Mouse (Mus musculus) stomach, embryonic 15.5 days (tissue): ENCODE data around the gene Lgr4. TPM values are rescaled to one million over a fixed set of nuclear protein-coding genes. Genes with fewer than 3 reads are reported as not detected.
A peak's percentile ranks its signal among the peaks of the same experiment; 100 is the strongest.

ENCODE experiments used
- ATAC-seq: fragments of 200-750 bp; cut with Nextera tagmentation; 2 replicates; pipeline ENCODE4 v1.8.0; 2017; ENCODE audit warnings: low read depth, moderate number of reproducible peaks, moderate TSS enrichment; ENCODE audit not compliant: insufficient read depth, low FRiP score
- H3K27ac ChIP-seq: fragments of 300-500 bp; sonication (generic); 2 replicates; pipeline ENCODE4 v1.5.1; 2015; ENCODE audit warnings: mild to moderate bottlenecking, inconsistent platforms
- H3K27me3 ChIP-seq: fragments of 300-500 bp; sonication (generic); replicated peaks from 2 replicates; pipeline ENCODE4 v1.6.1; 2015; ENCODE audit warnings: inconsistent platforms
- H3K36me3 ChIP-seq: fragments of 300-500 bp; sonication (generic); 2 replicates; pipeline ENCODE4 v1.6.1; 2015; ENCODE audit warnings: inconsistent platforms
- H3K4me1 ChIP-seq: fragments of 300-500 bp; sonication (generic); 2 replicates; pipeline ENCODE4 v1.6.1; 2015; ENCODE audit warnings: inconsistent platforms
- H3K4me2 ChIP-seq: fragments of 300-500 bp; sonication (generic); 2 replicates; pipeline ENCODE4 v1.6.1; 2015; ENCODE audit warnings: mild to moderate bottlenecking, inconsistent platforms
- H3K4me3 ChIP-seq: fragments of 300-500 bp; sonication (generic); replicated peaks from 2 replicates; pipeline ENCODE4 v1.5.1; 2015; ENCODE audit warnings: inconsistent platforms
- H3K9ac ChIP-seq: fragments of 300-500 bp; sonication (generic); 2 replicates; pipeline ENCODE4 v1.6.1; 2015; ENCODE audit warnings: inconsistent platforms
- H3K9me3 ChIP-seq: fragments of 300-500 bp; sonication (generic); 2 replicates; pipeline ENCODE4 v1.6.1; 2016; ENCODE audit warnings: inconsistent platforms
- WGBS: fragments of 180-500 bp; shearing (Covaris S2); methylation state at CpG from one replicate; pipeline ENCODE4 v1.1.7; 2015; 5-methylcytosine and 5-hydroxymethylcytosine counted together
- polyA plus RNA-seq: library from polyadenylated mRNA; unstranded; fragments of >200 nt; fragmentation: Nextera tagmentation; extraction: Ambion mirVana; gene quantifications from 2 replicates; pipeline ENCODE4 v1.2.1, GENCODE M21; 2015

The Lgr4 gene
- polyA plus RNA-seq, 1 experiment from 2014 or later: 26.0 TPM

DNA sequence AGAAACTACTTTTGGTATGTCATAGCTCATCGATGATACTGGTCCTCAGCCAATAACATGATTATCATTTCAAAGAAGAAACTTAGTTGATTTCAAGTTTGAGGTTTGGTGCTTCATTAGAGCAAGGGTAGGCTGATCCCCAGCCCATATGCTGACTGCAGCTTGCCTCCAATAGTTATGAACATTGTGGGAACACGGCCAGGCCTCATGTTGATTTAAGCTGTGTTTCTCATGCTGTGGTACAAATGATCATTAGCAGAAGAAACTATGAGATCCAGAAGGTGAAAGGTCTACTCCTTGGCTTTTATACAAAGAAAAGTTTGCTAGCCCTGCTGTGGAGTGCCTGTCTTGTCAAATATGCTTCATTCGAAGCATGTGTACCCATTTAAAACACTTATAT lies 87.7 kb downstream of the Lgr4 start:
- Histone ChIP-seq H3K4me2 (no peak overlapping the region), H3K27me3 (no peaks in the 10 kb centered on the region), H3K4me1 (no peaks in the 10 kb centered on the region), H3K36me3 (0 out of 2 replicates have a peak, but pooled peaks cover 17% of the 10 kb centered on the region), H3K9ac (no peak overlapping the region), H3K27ac (0 out of 2 replicates have a peak overlapping the region, but pooled peaks have one; percentile 48), H3K4me3 (no peak overlapping the region), H3K9me3 (no peaks in the 10 kb centered on the region)
- no peak for ATAC-seq
- 65% methylated on average over 3 of the region's 3 CpGs for WGBS

DNA sequence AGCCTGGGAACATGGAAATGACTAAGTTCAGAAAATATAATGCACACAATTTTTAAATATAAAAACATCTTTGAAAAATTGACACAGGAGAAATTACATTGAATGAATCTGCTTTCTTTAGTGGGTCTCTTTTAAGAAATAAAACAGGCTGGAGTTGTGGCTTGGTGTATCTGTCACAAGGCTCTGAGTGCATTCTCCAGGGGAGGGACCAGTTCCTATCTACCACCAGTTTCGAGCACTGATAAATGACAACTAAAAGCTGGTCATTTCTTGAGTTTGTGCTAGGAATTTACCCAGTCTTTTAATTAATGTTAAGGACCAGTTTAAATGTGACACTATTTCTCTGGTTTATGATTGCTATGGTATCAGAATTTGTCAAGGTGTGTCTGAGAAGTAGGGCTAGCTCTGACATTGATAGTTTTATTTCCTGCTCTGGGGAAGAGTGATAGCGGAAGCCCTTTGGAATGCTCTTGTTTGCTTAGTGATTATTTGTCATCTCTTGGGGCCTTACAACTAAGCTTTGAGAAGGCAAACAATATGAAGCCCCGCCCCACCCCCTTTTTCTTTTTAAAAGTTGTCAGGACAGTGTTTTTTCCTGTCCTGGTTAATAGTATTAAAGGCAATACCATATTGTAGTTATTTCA lies 88.3 kb downstream of the Lgr4 start:
- no peaks in the 10 kb centered on the region for H3K9me3 ChIP-seq
- ATAC-seq: peak; percentile 76
- no peaks in the 10 kb centered on the region for H3K4me1 ChIP-seq
- no peak overlapping the region for H3K4me2 ChIP-seq
- no peaks in the 10 kb centered on the region for H3K27me3 ChIP-seq
- WGBS: 64% methylated on average over 3 of the region's 3 CpGs
- H3K27ac ChIP-seq: 0 out of 2 replicates have a peak overlapping the region, but pooled peaks have one; percentile 48
- no peak overlapping the region for H3K4me3 ChIP-seq
- 0 out of 2 replicates have a peak, but pooled peaks cover 17% of the 10 kb centered on the region for H3K36me3 ChIP-seq
- H3K9ac ChIP-seq: no peak overlapping the region

GRCm38 (mm10) chr2:110007423-110008267 lies 90.2 kb downstream of the Lgr4 start:
- H3K9ac ChIP-seq: no peak overlapping the region
- H3K36me3 ChIP-seq: peaks cover 26% of the 10 kb centered on the region; the same call in 1 of the 2 replicates
- WGBS: 78% methylated on average over 10 of the region's 10 CpGs
- no peak overlapping the region for H3K27ac ChIP-seq
- no peak overlapping the region for H3K4me2 ChIP-seq
- ATAC-seq: peak; percentile 71
- H3K4me1 ChIP-seq: no peaks in the 10 kb centered on the region
- H3K4me3 ChIP-seq: no peak overlapping the region
- H3K27me3 ChIP-seq: no peaks in the 10 kb centered on the region
- no peaks in the 10 kb centered on the region for H3K9me3 ChIP-seq

DNA sequence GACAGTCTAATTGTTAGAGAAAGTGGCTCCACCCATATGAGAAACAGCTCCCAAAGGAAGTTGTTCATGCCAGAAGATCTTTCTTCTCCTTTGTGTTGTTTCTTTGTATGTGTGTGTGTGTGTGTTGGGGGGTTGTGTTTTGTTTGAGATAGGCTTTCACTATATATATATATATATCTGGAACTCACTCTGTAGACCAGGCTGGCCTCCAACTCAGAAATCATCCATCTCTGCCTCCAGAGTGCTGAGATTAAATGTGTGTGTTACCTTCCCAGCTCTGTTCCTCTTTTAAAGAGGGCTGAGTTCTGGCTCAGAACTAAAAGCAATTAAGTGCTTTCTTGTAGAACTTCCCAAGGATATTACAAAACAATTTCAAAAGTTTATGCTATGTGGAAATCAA lies 92.0 kb downstream of the Lgr4 start:
- Histone ChIP-seq H3K9me3 (no peaks in the 10 kb centered on the region), H3K4me2 (no peak overlapping the region), H3K4me3 (no peak overlapping the region), H3K27me3 (no peaks in the 10 kb centered on the region), H3K9ac (no peak overlapping the region), H3K4me1 (no peaks in the 10 kb centered on the region), H3K27ac (no peak overlapping the region), H3K36me3 (peaks cover 26% of the 10 kb centered on the region; the same call in 1 of the 2 replicates)
- no peak for ATAC-seq

GRCm38 (mm10) chr2:110012184-110012725 lies 94.8 kb downstream of the Lgr4 start:
- H3K27ac ChIP-seq: no peak overlapping the region
- no peak overlapping the region for H3K4me2 ChIP-seq
- no peak overlapping the region for H3K9ac ChIP-seq
- 86% methylated on average over 13 of the region's 13 CpGs for whole genome bisulfite sequencing
- H3K4me3 ChIP-seq: no peak overlapping the region
- no peaks in the 10 kb centered on the region for H3K9me3 ChIP-seq
- ATAC-seq: no peak
- no peaks in the 10 kb centered on the region for H3K4me1 ChIP-seq
- H3K27me3 ChIP-seq: no peaks in the 10 kb centered on the region
- peaks cover 26% of the 10 kb centered on the region; the same call in 1 of the 2 replicates for H3K36me3 ChIP-seq

DNA sequence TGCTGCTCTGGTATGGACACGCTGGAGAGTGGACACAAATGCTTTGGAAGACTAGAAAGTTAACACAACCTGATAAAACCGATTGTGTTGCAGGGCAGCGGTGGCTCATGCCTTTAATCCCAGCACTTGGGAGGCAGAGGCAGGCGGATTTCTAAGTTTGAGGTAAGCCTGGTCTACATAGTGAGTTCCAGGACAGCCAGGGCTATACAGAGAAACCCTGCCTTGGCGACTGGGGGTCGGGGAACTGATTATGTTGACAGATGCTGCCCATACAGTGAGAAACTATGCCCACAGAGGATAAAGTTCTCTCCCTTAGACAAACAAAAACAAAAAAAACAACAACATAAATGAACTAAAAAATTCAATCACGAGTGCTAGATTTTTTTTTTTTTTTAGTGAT lies 99.6 kb downstream of the Lgr4 start:
- Histone ChIP-seq H3K9me3 (no peaks in the 10 kb centered on the region), H3K9ac (no peak overlapping the region), H3K27me3 (no peaks in the 10 kb centered on the region), H3K36me3 (peaks cover 5% of the 10 kb centered on the region; the same call in 1 of the 2 replicates), H3K4me3 (peak overlapping the region; percentile 65), H3K4me1 (peaks cover 12% of the 10 kb centered on the region), H3K27ac (no peak overlapping the region), H3K4me2 (peak overlapping the region; percentile 73)
- 37% methylated on average over 7 of the region's 7 CpGs for WGBS
- no peak for ATAC-seq

GRCm38 (mm10) chr2:110017616-110018505 lies 100.4 kb downstream of the Lgr4 start, which contains the start of gene Ccdc34:
TSS of gene Ccdc34 (plus strand) at chr2:110017817.
- peak within 1 kb of the TSS; percentile 75 for H3K27ac ChIP-seq
- H3K4me1 ChIP-seq: peaks cover 12% of the 10 kb centered on the region
- H3K4me3 ChIP-seq: peak within 1 kb of the TSS; percentile 65
- H3K36me3 ChIP-seq: no peaks in the 10 kb centered on the region
- H3K9me3 ChIP-seq: no peaks in the 10 kb centered on the region
- H3K27me3 ChIP-seq: no peaks in the 10 kb centered on the region
- ATAC-seq: peak; percentile 99
- under 1% methylated on average over 55 of the region's 55 CpGs for WGBS
- H3K9ac ChIP-seq: peak within 1 kb of the TSS; percentile 75
- H3K4me2 ChIP-seq: peak within 1 kb of the TSS; percentile 73

DNA sequence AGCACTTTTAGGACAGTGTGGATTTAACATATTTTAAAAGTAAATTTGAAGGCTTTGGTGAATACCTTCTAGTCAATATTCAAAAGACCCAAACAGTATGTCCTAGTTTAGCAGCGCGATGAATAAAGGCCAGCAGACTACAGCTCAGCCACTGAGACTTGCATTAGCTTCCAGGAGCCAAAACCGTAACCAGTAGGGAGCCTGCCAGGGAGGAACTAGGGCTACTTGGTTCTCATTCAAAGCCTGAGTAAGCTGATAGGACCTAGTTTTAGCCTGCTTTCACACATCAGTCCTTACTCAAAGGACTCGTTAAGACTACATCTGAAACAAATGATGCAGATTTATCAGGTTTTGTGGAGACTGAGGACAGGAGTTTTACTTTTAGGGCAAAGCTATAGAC lies 102.2 kb downstream of the Lgr4 start:
- Histone ChIP-seq H3K9ac (no peak overlapping the region), H3K4me3 (no peak overlapping the region), H3K4me2 (0 out of 2 replicates have a peak overlapping the region, but pooled peaks have one; percentile 6), H3K27me3 (no peaks in the 10 kb centered on the region), H3K27ac (no peak overlapping the region), H3K36me3 (no peaks in the 10 kb centered on the region), H3K9me3 (no peaks in the 10 kb centered on the region), H3K4me1 (peaks cover 12% of the 10 kb centered on the region)
- 82% methylated on average over 4 of the region's 4 CpGs for WGBS
- ATAC-seq: no peak

GRCm38 (mm10) chr2:110020430-110020829 lies 103.0 kb downstream of the Lgr4 start:
- Histone ChIP-seq H3K4me3 (no peak overlapping the region), H3K27me3 (no peaks in the 10 kb centered on the region), H3K27ac (no peak overlapping the region), H3K9ac (no peak overlapping the region), H3K4me1 (peaks cover 12% of the 10 kb centered on the region), H3K4me2 (no peak overlapping the region), H3K9me3 (no peaks in the 10 kb centered on the region), H3K36me3 (no peaks in the 10 kb centered on the region)
- 85% methylated on average over 1 of the region's 1 CpGs for WGBS
- no peak for ATAC-seq

- H3K4me1 ChIP-seq: peaks cover 7% of the 10 kb centered on the region; the same call in 1 of the 2 replicates
- WGBS: 15% methylated on average over 4 of the region's 4 CpGs
- no peaks in the 10 kb centered on the region for H3K27me3 ChIP-seq
- H3K9me3 ChIP-seq: no peaks in the 10 kb centered on the region
- no peak overlapping the region for H3K9ac ChIP-seq
- H3K4me2 ChIP-seq: no peak overlapping the region
- no peak overlapping the region for H3K4me3 ChIP-seq
- ATAC-seq: peak; percentile 56; the same call in 1 of the 2 replicates
- 0 out of 2 replicates have a peak, but pooled peaks cover 4% of the 10 kb centered on the region for H3K36me3 ChIP-seq
- peak overlapping the region; percentile 44; the same call in 1 of the 2 replicates for H3K27ac ChIP-seq
Observed at GRCm38 (mm10) chr2:110036265-110036664, 118.8 kb downstream of the Lgr4 start.

GRCm38 (mm10) chr2:110036665-110037064 lies 119.2 kb downstream of the Lgr4 start:
- ATAC-seq: no peak
- no peak overlapping the region for H3K4me3 ChIP-seq
- peaks cover 7% of the 10 kb centered on the region; the same call in 1 of the 2 replicates for H3K4me1 ChIP-seq
- WGBS: 41% methylated on average over 4 of the region's 4 CpGs
- no peak overlapping the region for H3K4me2 ChIP-seq
- no peaks in the 10 kb centered on the region for H3K27me3 ChIP-seq
- no peak overlapping the region for H3K9ac ChIP-seq
- peak overlapping the region; percentile 51; the same call in 1 of the 2 replicates for H3K27ac ChIP-seq
- H3K36me3 ChIP-seq: 0 out of 2 replicates have a peak, but pooled peaks cover 4% of the 10 kb centered on the region
- no peaks in the 10 kb centered on the region for H3K9me3 ChIP-seq
